Mouse (Mus musculus): ENCODE results near the gene Mucl3. TPM values are rescaled to one million over a fixed set of nuclear protein-coding genes. Genes with fewer than 3 reads are reported as not detected.

Gene Mucl3
- 0.12 and 0.14 TPM in 2 replicates for polyA plus RNA-seq (2016; fragmentation: Nextera tagmentation; extraction: Ambion mirVana)

GRCm38 (mm10) chr17:35643609-35644236, at the start of gene Mucl3:
Gene Mucl3 (minus strand): TSS chr17:35643695.
- H3K9me3 ChIP-seq = no peaks in the 10 kb centered on the region
- no peak within 1 kb of the TSS for H3K4me3 ChIP-seq
- no peaks in the 10 kb centered on the region for H3K36me3 ChIP-seq (replicated peaks)
- H3K4me1 ChIP-seq = no peaks in the 10 kb centered on the region
- H3K27ac ChIP-seq = no peak within 1 kb of the TSS
- H3K27me3 ChIP-seq (ENCODE audit: poor library complexity, severe bottlenecking) = no peaks in the 10 kb centered on the region; the same call in 1 of the 2 replicates
- no peak for DNase-seq (ENCODE audit: extremely low spot score, low spot score)
- WGBS = 77% methylated on average over 13 of the region's 13 CpGs

GRCm38 (mm10) chr17:35692368-35692767, 48.9 kb upstream of the Mucl3 start:
- H3K9me3 ChIP-seq = peaks cover 10% of the 10 kb centered on the region
- H3K27ac ChIP-seq = no peak overlapping the region
- no peak overlapping the region for H3K4me3 ChIP-seq
- 86% methylated on average over 4 of the region's 4 CpGs for WGBS
- peaks cover 10% of the 10 kb centered on the region for H3K4me1 ChIP-seq
- peaks cover 1% of the 10 kb centered on the region; the same call in 1 of the 2 replicates for H3K27me3 ChIP-seq (ENCODE audit: poor library complexity, severe bottlenecking)
- no peak for DNase-seq (ENCODE audit: extremely low spot score, low spot score)
- peaks cover 94% of the 10 kb centered on the region for H3K36me3 ChIP-seq (replicated peaks)

- peaks cover 4% of the 10 kb centered on the region for H3K4me1 ChIP-seq
- no peak for DNase-seq (ENCODE audit: extremely low spot score, low spot score)
- H3K9me3 ChIP-seq = peaks cover 10% of the 10 kb centered on the region
- WGBS = 88% methylated on average over 4 of the region's 4 CpGs
- peaks cover 99% of the 10 kb centered on the region for H3K36me3 ChIP-seq (replicated peaks)
- no peak overlapping the region; the same call in 1 of the 2 replicates for H3K4me3 ChIP-seq
- no peaks in the 10 kb centered on the region for H3K27me3 ChIP-seq (ENCODE audit: poor library complexity, severe bottlenecking)
- H3K27ac ChIP-seq = no peak overlapping the region
These were observed 48.3 kb upstream of the Mucl3 start for GRCm38 (mm10) chr17:35691811-35692210.

GRCm38 (mm10) chr17:35689936-35690645, 46.6 kb upstream of the Mucl3 start:
- no peak for DNase-seq (ENCODE audit: extremely low spot score, low spot score)
- Histone ChIP-seq H3K27ac (no peak overlapping the region), H3K27me3 (ENCODE audit: poor library complexity, severe bottlenecking) (no peaks in the 10 kb centered on the region), H3K36me3 (replicated peaks) (peaks cover 99% of the 10 kb centered on the region), H3K4me1 (peaks cover 12% of the 10 kb centered on the region), H3K9me3 (peaks cover 2% of the 10 kb centered on the region; the same call in 1 of the 2 replicates), H3K4me3 (no peak overlapping the region)
- WGBS = 94% methylated on average over 18 of the region's 18 CpGs

- no peak for DNase-seq (ENCODE audit: extremely low spot score, low spot score)
- Histone ChIP-seq H3K4me3 (no peak overlapping the region), H3K9me3 (no peaks in the 10 kb centered on the region), H3K4me1 (peaks cover 13% of the 10 kb centered on the region), H3K27ac (no peak overlapping the region), H3K27me3 (ENCODE audit: poor library complexity, severe bottlenecking) (no peaks in the 10 kb centered on the region), H3K36me3 (replicated peaks) (peaks cover 100% of the 10 kb centered on the region)
- WGBS = 93% methylated on average over 25 of the region's 25 CpGs
These were observed 45.1 kb upstream of the Mucl3 start for GRCm38 (mm10) chr17:35688347-35689175.

GRCm38 (mm10) chr17:35685061-35685460, 41.6 kb upstream of the Mucl3 start:
- Histone ChIP-seq H3K4me3 (no peak overlapping the region), H3K27me3 (ENCODE audit: poor library complexity, severe bottlenecking) (no peaks in the 10 kb centered on the region), H3K9me3 (no peaks in the 10 kb centered on the region), H3K4me1 (peaks cover 13% of the 10 kb centered on the region), H3K27ac (0 out of 2 replicates have a peak overlapping the region, but pooled peaks have one; percentile 44), H3K36me3 (replicated peaks) (peaks cover 100% of the 10 kb centered on the region)
- 84% methylated on average over 9 of the region's 9 CpGs for WGBS
- no peak for DNase-seq (ENCODE audit: extremely low spot score, low spot score)

GRCm38 (mm10) chr17:35681986-35682385, 38.5 kb upstream of the Mucl3 start:
- no peaks in the 10 kb centered on the region for H3K9me3 ChIP-seq
- H3K4me3 ChIP-seq = no peak overlapping the region
- 89% methylated on average over 13 of the region's 13 CpGs for WGBS
- H3K27me3 ChIP-seq (ENCODE audit: poor library complexity, severe bottlenecking) = no peaks in the 10 kb centered on the region
- H3K4me1 ChIP-seq = peaks cover 13% of the 10 kb centered on the region
- no peak overlapping the region for H3K27ac ChIP-seq
- H3K36me3 ChIP-seq (replicated peaks) = peaks cover 77% of the 10 kb centered on the region
- no peak for DNase-seq (ENCODE audit: extremely low spot score, low spot score)

- H3K27ac ChIP-seq = no peak overlapping the region
- H3K36me3 ChIP-seq (replicated peaks) = peaks cover 63% of the 10 kb centered on the region
- no peaks in the 10 kb centered on the region for H3K9me3 ChIP-seq
- H3K27me3 ChIP-seq (ENCODE audit: poor library complexity, severe bottlenecking) = no peaks in the 10 kb centered on the region
- 69% methylated on average over 6 of the region's 6 CpGs for WGBS
- H3K4me1 ChIP-seq = peaks cover 5% of the 10 kb centered on the region; the same call in 1 of the 2 replicates
- H3K4me3 ChIP-seq = no peak overlapping the region
- DNase-seq (ENCODE audit: extremely low spot score, low spot score) = no peak
These were observed 37.1 kb upstream of the Mucl3 start for GRCm38 (mm10) chr17:35680591-35680990.

GRCm38 (mm10) chr17:35673416-35674035, 30.0 kb upstream of the Mucl3 start, which contains the start of gene Gtf2h4:
Gene Gtf2h4 (minus strand): TSS chr17:35673739.
- H3K4me3 ChIP-seq = peak within 1 kb of the TSS; percentile 76
- H3K36me3 ChIP-seq (replicated peaks) = peaks cover 24% of the 10 kb centered on the region
- peaks cover 14% of the 10 kb centered on the region for H3K4me1 ChIP-seq
- DNase-seq (ENCODE audit: extremely low spot score, low spot score) = peak; percentile 80
- peak within 1 kb of the TSS; percentile 86 for H3K27ac ChIP-seq
- WGBS = 2% methylated on average over 23 of the region's 23 CpGs
- H3K9me3 ChIP-seq = no peaks in the 10 kb centered on the region
- no peaks in the 10 kb centered on the region for H3K27me3 ChIP-seq (ENCODE audit: poor library complexity, severe bottlenecking)

GRCm38 (mm10) chr17:35672527-35672926, 29.0 kb upstream of the Mucl3 start:
- H3K27ac ChIP-seq = no peak overlapping the region
- H3K36me3 ChIP-seq (replicated peaks) = peaks cover 24% of the 10 kb centered on the region
- 87% methylated on average over 6 of the region's 6 CpGs for WGBS
- no peaks in the 10 kb centered on the region for H3K27me3 ChIP-seq (ENCODE audit: poor library complexity, severe bottlenecking)
- H3K4me1 ChIP-seq = peaks cover 22% of the 10 kb centered on the region
- no peak for DNase-seq (ENCODE audit: extremely low spot score, low spot score)
- no peaks in the 10 kb centered on the region for H3K9me3 ChIP-seq
- H3K4me3 ChIP-seq = peak overlapping the region; percentile 76

GRCm38 (mm10) chr17:35671846-35672245, 28.4 kb upstream of the Mucl3 start:
- no peak overlapping the region for H3K4me3 ChIP-seq
- no peaks in the 10 kb centered on the region for H3K27me3 ChIP-seq (ENCODE audit: poor library complexity, severe bottlenecking)
- H3K27ac ChIP-seq = no peak overlapping the region
- peaks cover 25% of the 10 kb centered on the region for H3K4me1 ChIP-seq
- 92% methylated on average over 6 of the region's 6 CpGs for WGBS
- peaks cover 24% of the 10 kb centered on the region for H3K36me3 ChIP-seq (replicated peaks)
- no peak for DNase-seq (ENCODE audit: extremely low spot score, low spot score)
- H3K9me3 ChIP-seq = no peaks in the 10 kb centered on the region

GRCm38 (mm10) chr17:35669731-35670130, 26.2 kb upstream of the Mucl3 start:
- no peaks in the 10 kb centered on the region for H3K9me3 ChIP-seq
- peaks cover 37% of the 10 kb centered on the region for H3K36me3 ChIP-seq (replicated peaks)
- H3K27me3 ChIP-seq (ENCODE audit: poor library complexity, severe bottlenecking) = no peaks in the 10 kb centered on the region
- no peak overlapping the region for H3K4me3 ChIP-seq
- H3K4me1 ChIP-seq = peaks cover 39% of the 10 kb centered on the region
- DNase-seq (ENCODE audit: extremely low spot score, low spot score) = no peak
- no peak overlapping the region for H3K27ac ChIP-seq
- WGBS = 93% methylated on average over 9 of the region's 9 CpGs

Measured in forebrain, embryonic 10.5 days (tissue).